Mouse (Mus musculus): ENCODE measurements around the gene Gm8879. TPM values are rescaled to one million over a fixed set of nuclear protein-coding genes. Genes with fewer than 3 reads are reported as not detected.

Gene Gm8879
- polyA plus RNA-seq (2017; shearing (Covaris generic)): not detected

GRCm38 (mm10) chr5:11127334-11127733 lies at the start of gene Gm8879:
TSS of gene Gm8879 (plus strand) at chr5:11127634.

Other genes starting within 250 kb of the Gm8879 start
- 0.49 TPM for gene Gm8871, start 179.8 kb upstream of the Gm8879 start, polyA plus RNA-seq (2017; shearing (Covaris generic))
- 1.7 TPM for gene Gm8857, start 179.8 kb upstream of the Gm8879 start, polyA plus RNA-seq (2017; shearing (Covaris generic))
- gene Gm5861, start 55.4 kb downstream of the Gm8879 start, polyA plus RNA-seq (2017; shearing (Covaris generic)): not detected
- gene Gm8890, start 128.4 kb downstream of the Gm8879 start, polyA plus RNA-seq (2017; shearing (Covaris generic)): not detected
- gene Speer1, start 213.9 kb downstream of the Gm8879 start, polyA plus RNA-seq (2017; shearing (Covaris generic)): 0.77 TPM

Measured in effector memory CD4-positive, alpha-beta T cell, adult 7 months (primary cell).